Mouse (Mus musculus): ENCODE data around the gene Magi2.
"Not testable (repeated sequence)": the region's sequence is repeated elsewhere in the genome, so short reads cannot be mapped to it uniquely, and the experiment has no call there.

Magi2 gene

DNA sequence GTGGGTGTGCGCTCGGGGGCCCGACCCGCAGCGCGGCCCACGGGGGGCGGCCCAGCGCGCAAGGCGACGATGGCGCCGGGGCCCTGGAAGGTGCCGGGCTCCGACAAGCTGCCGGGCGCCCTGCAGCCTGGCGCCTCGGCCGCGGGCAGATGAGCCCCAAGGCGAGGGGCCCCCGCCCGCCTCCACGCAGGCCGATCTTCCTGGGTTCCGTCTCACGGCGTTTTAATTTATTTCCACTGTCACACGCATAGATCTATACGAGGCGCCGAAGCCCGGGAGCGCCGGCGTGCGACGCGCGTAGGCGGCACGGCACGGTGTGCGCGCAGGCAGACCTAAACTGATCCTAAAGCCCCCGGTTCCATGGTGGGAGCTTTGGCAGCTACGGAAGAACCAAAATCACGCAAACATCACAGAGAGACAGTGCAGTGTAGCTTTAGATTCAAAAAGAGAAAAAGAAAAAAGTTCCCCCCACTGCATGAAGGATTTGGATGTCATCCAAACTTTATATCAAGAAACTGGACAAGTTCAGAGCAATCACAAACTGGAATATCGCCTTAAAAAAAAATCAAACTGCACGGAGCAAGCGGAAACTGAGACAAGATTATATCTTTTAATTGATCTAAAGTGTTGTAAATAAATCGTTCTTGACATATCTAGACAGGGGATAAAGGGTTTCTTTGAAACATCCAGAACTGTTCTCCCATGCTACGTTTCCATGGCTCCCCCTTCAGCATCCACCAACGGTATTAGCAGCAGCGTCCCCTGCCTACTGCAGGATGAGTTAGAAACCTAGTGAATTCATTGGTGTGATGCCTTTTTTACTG is 1475.9 kb downstream of the Magi2 start:
- peak; percentile 2 to 11 for DNase-seq (ENCODE audit: low spot score in 2 of 2)

DNA sequence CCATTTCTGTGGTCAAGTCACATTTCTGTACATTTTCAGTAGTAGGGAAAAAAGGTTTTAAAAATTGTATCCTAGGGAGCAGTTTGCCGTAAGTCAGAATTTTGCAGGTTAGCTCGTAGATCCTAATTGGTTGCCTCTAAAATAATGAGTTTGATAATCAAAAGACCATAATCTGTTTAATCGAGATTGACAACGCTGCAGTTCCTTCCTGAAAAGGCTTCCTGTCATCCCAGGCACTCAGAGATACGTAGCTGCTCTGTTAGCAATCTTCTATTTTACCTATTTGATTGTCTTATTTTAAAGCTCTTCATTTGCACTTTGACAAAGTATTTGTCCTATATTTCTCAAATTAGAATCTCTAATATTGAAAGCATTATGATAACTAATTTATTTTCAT is 1476.5 kb downstream of the Magi2 start:
- DNase-seq (ENCODE audit: low spot score in 2 of 2): no peak

DNA sequence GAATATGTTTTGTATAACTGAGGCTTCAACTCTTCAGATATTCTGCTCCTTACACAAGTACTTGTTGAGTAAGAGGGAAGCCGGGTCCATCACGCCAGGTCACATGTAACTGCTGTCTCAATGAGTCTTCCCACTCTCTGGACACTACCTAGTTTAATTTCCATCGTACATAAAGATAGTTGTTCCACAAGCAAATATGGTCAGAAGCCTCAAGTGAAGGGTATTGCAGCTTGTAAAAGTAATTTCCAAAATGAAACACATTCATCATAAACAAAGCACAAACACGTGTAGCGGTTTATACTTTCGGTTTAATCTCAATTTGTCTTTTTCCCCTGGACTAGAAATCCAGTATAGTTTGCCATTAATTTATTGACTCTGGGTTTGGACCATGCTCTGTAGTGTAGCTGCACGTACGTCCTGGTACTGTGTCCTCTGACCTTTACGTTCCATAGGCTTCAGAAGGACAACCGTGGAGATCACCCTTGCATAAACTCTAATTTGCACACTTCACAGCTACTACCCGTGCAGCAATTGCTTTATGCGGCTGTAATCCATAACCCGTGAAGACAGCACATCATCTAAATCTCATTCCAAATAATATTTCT is 1477.2 kb downstream of the Magi2 start:
- no peak for DNase-seq (ENCODE audit: low spot score in 2 of 2)

DNA sequence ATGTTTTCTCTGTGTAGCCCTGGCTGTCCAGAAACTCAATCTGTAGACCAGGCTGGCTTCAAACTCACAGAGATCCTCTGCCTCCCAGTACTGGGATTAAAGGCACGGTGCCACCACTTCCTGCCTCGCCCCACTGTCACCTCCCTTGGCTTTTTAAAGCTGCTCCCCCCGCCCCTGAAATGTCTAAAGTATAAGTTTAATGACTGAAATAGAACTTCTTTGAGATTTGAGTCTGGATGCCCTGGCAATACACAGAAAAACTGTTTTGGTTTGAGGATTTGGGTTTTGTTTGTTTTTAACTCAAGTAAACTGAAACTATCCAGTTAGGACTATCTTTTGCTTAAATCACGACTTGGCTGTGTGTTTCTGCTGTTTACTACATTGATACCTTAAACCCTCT is 1478.0 kb downstream of the Magi2 start:
- DNase-seq (ENCODE audit: low spot score in 2 of 2): no peak

DNA sequence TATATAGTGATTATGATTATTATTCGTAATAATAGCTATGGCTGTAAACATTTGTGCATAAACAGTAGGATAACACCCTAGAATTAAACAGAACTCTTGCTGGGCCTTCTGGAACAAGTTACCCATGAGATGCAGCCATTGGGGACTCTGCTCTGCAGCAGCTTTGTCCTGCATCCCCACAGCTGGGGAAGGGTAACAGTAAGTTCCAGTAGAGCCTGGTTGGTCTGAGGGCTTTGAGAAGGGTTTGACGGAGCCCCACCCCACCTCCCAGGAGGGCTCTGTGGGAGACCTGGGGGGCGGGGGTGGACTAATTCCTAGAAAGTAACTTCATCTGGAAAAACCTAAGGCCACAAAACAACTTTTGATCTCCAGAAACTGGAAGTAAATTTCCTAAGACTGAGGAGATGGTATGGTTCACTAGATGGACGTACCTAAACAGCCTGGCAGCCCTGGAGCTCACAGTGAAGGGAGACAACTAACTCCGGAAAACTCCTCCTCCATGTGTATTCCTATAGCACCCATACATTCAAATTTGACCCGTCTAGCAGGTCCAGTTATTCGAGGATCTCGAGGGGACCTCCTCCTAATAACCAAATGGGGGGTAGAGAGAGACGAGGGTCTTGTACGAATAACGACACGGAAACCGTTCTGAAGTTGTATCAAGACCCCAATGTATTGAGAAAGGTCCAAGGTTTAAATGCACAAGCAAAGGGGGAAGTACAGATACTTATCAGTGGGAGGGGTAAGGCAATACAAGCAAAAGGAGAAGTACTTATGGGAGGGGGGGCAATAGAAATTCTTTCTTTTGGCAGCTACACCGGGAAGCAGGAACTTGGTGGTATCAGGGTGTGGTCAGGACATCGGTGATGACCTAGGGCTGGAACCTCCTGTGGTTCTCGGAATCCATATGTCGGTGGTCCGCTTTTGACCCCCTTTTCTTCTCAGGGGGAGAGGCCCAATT is 1479.8 kb downstream of the Magi2 start:
- not testable (repeated sequence) for DNase-seq (ENCODE audit: low spot score in 2 of 2)

DNA sequence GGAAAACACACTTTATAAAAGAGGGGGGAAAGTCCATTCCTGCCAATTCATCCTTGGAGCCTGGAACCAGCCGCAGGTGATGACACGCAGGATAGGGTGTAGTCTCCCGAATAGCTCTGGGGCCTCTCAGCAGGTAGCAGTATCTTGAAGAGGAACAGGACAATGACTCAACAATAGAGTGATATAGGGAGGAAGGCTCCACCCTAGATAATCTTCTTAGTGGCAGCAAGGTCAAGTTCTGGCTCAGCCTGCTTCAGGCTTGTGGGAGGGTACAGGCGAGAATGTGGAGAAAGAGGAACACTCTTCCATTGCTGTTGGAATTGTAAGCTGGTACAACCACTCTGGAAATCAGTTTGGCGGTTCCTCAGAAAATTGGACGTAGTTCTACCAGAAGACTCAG is 1484.0 kb downstream of the Magi2 start:
- DNase-seq (ENCODE audit: low spot score in 2 of 2): not testable (repeated sequence)

DNA sequence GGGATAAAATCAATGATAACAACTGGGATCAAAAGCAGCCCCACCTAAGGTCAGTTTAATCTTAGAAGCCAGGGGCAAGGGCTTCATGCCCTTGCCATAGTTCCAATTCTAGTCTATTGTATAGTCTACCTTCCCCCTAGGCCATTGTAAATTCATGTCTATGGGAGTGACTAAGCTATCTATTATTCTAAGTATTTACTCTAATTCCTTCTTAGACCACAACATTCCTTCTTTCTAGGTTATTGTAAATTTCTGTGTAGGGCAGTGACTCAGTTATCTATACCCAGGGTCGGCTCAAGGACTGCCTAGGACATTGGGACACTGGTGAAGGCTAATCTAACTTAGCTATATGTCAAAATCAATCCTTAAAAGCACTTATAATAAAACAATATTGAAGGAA is 1487.8 kb downstream of the Magi2 start:
- not testable (repeated sequence) for DNase-seq (ENCODE audit: low spot score in 2 of 2)

DNA sequence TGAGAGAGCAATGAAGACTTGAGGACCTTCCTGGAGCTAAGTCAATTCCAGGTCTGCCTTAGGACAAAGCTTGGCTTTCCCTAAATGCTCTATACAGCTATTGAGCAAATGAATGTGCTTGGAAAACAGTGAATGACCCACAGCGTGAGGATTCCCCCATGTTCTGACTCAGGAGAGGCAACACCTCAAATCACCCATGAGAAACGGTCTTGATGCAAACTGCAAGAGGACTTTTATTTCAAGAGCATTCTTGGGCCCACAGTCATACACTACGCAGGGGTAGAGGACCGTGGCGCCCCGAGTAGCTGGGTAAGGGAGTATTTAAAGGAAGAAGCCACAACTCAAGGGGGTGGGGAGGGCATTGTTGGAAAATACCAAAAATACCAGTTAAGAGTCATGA is 1489.1 kb downstream of the Magi2 start:
- not testable (repeated sequence) for DNase-seq (ENCODE audit: low spot score in 2 of 2)

DNA sequence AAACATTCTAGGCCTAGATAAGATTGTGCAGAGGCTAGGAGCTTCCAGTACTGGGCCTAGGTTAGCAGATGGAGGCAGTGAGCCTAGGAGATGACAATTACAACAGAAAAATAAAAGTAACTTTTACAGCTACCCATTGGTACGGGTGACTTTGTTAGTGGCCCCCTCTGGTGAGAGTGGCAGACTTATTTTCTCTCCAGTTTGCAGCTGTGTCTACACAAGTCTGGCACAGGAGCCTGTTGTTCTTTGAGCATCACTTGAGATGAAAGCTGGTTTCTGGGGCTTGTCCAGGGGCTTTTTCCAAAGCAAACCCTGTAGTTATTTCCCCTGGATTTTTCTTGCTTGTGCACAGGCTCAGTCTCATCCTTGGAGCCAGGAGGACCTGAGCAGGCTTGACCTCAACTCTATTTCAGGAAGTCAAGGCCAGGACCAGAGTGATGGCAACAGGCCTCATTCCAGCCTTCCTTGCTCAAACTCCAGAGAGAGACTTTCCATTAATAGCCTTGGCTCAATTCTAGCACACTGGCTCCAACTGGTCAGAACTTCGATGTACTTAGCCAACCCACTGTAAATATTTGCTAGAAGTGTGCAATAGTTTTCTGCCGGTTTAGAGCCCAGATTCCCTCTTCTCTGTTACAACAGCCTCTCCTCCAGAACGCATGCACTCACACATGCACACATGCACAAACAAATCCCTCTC is 1493.5 kb downstream of the Magi2 start:
- DNase-seq (ENCODE audit: low spot score in 2 of 2): no peak

DNA sequence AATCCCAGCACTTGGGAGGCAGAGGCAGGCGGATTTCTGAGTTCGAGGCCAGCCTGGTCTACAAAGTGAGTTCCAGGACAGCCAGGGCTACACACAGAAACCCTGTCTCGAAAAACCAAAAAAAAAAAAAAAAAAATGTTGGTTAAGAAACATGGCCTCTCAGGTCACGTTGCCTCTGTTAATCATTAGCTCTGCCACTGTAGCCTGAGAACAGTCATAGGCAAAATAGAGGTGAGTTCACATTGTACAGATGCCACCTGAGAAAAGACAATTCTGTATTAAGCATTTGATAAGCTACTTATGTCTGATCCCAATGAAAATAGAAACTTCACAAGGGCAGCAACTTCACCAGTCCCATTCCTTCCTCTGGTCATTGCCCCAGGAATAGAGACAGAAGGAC is 1496.4 kb downstream of the Magi2 start:
- DNase-seq (ENCODE audit: low spot score in 2 of 2): not testable (repeated sequence)

DNA sequence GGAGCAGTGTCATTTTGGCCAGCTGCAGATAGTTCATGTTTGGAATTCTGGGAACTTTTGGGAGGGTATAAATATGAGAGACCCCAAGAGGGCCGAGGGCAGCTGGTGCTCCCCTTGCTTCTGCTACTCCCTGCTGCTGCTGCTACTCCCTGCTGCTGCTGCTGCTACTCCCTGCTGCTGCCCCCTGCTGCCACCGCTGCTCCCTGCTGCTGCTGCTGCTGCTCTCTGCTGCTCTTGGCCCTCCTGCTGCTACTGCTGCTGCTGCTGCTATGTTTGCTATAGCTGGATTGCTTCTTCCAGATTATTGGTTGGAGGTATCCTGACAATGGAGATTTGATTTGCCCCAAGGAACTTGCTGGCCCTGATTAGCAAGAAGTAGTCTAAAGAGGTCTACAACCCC is 1512.0 kb downstream of the Magi2 start:
- no peak for DNase-seq (ENCODE audit: low spot score in 2 of 2)

DNA sequence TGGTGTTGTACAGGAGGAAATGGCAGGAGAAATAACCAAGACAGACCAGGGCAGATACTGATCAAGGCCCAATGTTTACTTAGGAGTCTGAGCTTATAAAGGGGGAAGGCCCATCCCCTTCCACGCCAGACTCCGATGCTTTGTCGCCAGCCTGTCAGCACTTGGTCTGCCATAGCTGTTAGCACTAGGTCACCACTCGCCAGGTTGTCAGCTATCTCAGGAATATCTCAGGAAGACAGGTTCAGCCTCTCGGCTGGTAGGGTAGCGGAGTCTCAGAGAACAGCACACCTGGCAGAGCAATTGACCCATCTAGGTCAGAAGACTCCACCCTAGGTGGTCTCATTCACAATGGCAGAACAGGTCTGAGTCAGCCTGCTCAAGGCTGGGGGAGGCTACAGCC is 1514.4 kb downstream of the Magi2 start:
- no peak for DNase-seq (ENCODE audit: low spot score in 2 of 2)

DNA sequence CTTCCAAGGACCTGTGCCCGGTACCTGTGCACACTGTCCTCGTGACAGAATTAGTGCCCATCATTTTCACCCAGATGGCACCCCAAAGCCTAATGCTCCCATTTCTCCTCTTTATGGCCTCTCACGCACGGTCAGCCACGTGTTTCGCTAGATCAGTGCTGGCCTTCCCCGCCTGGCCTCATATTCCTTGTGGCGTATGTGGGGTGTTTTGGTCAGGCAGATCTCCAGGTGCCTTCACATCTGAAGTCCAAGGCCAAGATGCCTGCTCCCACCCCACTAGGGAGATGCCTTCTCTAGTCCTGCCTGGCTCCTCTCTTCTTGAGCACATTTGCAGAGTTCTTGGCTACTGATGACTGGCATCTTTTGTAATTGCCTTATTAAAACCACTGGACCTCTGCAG is 1515.1 kb downstream of the Magi2 start:
- DNase-seq (ENCODE audit: low spot score in 2 of 2): no peak

DNA sequence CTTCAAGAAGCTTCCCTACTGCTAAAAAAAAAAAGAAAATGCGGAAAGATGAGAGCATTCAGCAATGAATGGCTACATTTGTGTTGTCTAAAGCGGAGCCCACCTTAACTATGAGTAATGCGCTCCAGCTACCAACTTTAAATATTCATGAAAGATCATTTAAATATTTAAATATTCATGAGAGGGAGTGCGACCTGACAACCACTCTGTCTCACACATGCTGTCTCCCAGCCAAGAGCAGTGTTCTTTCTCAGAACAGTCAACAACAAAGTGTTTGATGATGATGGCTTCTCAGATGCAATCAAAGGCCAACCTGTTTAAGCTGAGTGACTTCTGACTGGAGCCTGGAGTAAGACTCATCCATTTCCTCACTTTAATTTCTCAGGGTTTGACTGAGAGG is 1521.3 kb downstream of the Magi2 start:
- DNase-seq (ENCODE audit: low spot score in 2 of 2): no peak

DNA sequence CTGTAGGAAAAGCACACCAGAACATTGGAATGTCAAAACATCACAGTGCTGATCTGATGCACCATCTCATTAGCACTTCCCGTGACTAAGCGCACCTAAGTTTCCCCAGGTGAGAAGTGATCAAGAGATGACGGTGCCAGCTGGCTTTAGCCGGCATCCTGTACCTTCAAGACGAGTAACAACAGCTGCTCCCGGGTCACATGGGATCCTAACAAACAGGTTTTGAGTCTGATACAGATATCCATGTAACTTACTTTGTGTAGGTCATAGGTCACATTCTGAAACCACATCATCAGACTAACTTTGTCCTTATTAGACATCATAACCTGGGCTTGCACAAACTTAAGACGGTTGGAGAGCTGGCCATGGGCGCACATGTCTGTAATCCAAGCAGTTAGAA is 1522.0 kb downstream of the Magi2 start:
- DNase-seq (ENCODE audit: low spot score in 2 of 2): no peak

DNA sequence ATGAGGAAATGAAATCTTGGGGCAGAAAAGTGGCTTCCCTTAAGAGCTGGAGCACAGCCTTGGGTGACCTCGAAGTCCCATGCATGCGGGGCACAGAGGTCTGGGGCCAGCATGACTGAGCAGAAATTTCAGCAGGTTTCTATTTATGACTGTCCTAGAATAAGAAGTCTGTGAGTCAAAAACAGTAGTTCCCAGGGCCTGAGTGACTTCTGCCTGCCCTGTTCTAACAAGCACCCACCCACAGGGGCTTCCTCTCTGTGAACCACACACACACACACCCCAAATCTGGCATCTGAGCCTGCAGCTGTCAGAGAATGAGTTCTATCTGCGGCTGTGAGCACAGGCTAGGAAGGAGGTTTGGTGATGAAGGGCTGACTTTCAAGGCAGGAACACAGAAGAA is 1522.7 kb downstream of the Magi2 start:
- no peak for DNase-seq (ENCODE audit: low spot score in 2 of 2)

DNA sequence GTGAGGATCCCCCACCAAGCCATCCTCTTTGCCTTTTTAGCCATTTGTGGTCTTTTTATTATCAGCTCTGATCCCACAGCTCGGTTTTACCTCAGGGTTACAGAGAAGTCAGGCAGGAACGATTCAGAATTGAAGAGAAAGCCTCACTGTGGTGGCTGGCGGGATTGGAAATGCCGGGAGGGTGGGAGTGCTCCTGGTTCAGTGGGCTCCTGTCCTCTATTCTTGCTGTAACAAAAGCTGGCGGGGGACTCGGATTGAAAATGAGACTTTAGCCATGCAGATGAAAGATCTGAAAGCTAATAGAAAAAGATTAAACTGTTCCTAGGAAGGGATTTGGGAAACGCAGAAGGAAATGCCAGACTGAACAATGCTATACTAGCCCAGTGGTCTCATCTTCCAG is 1524.2 kb downstream of the Magi2 start:
- no peak for DNase-seq (ENCODE audit: low spot score in 2 of 2)

DNA sequence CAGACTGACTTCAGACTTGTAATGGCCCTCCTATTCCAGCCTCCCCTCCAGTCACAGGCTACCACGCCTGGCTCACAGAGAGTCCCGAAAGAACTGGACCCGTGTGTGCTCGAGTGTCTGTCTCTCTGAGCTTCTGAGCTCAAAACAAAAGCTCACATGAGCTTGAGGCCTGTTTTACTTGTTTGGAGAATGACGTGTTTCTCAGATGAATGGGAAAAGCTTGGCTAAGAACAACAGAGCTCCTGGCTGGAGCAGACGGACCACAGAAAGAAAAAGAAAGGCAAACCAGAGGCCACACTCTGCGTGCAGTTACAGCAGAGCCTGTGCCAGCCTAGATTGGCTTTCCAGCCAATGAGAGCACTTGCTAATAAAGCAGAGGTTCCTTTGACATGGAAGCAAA is 1524.9 kb downstream of the Magi2 start:
- no peak for DNase-seq (ENCODE audit: low spot score in 2 of 2)

DNA sequence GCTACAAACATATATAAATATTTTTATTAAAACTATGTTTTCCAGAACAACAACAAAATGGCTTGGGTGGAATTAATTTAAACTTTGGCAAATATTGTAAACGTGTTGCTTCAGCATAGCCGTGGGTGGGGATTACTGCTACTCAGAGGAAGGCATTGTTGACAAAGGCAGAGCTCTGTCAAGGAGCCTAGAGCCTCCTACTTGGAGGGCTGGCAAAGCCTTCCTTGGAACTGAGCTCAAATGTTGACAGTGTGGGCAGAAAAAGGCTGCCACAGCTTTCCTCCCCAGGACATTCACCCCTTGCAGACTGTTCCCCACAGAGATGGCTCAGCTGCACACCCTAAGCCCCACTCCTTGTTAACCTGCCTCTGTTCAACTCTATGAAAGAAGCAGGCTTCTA is 1526.3 kb downstream of the Magi2 start:
- DNase-seq (ENCODE audit: low spot score in 2 of 2): no peak

DNA sequence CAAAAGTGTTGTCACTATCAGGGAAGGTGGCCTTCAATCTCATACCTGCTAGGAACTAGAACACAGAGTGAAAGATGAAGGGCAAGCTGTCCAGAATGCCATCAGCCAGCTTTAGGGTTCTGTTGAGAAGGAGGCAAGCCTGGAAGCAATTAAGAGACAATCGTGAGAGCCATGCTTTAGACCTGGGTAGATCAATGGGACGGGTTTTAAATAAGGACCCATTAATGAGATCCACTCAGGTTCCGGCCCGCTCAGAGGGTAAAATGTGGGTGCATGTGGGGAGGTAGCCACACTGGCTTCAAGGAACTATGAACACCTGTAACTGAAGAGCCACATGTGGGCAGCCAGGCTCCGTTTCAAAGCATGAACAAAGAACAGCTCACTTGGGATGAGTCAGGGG is 1527.1 kb downstream of the Magi2 start:
- no peak for DNase-seq (ENCODE audit: low spot score in 2 of 2)

All from natural killer cell, adult 2 months (primary cell).